Mouse (Mus musculus) fat pad, adult 2 months (tissue): Measurements from ENCODE around the gene Cog4.

Experiments
- DNase-seq: peaks from one replicate; pipeline ENCODE4 v3.0.0-alpha.2; 2011; ENCODE audit warnings: low read depth, low spot score; ENCODE audit errors: extremely low read depth

Cog4 gene

GRCm38 (mm10) chr8:110846405-110847170, at the start of gene Cog4, which contains the start of gene Sf3b3:
TSS of gene Cog4 (plus strand) at chr8:110846600.
TSS of gene Sf3b3 (minus strand) at chr8:110846787.
- no peak for DNase-seq

GRCm38 (mm10) chr8:110797086-110797485, 49.3 kb upstream of the Cog4 start:
- DNase-seq, result no peak

- no peak for DNase-seq
These were observed 43.4 kb upstream of the Cog4 start for GRCm38 (mm10) chr8:110802988-110803387.

- DNase-seq, result no peak
These were observed 42.5 kb upstream of the Cog4 start for GRCm38 (mm10) chr8:110803856-110804255.

GRCm38 (mm10) chr8:110804825-110805514, 41.4 kb upstream of the Cog4 start:
- peak; percentile 70 for DNase-seq

- no peak for DNase-seq
These were observed 40.7 kb upstream of the Cog4 start, which contains the start of gene Il34 for GRCm38 (mm10) chr8:110805669-110806068. TSS of gene Il34 (minus strand) at chr8:110805924.

- DNase-seq, result no peak
These were observed 40.3 kb upstream of the Cog4 start for GRCm38 (mm10) chr8:110806146-110806545.

GRCm38 (mm10) chr8:110808495-110809472, 37.6 kb upstream of the Cog4 start:
- no peak for DNase-seq

GRCm38 (mm10) chr8:110809831-110810230, 36.6 kb upstream of the Cog4 start:
- DNase-seq, result no peak

- no peak for DNase-seq
These were observed 35.8 kb upstream of the Cog4 start for GRCm38 (mm10) chr8:110810481-110811065.

- no peak for DNase-seq
These were observed 35.3 kb upstream of the Cog4 start for GRCm38 (mm10) chr8:110811116-110811515.

GRCm38 (mm10) chr8:110811793-110812192, 34.6 kb upstream of the Cog4 start:
- DNase-seq, result no peak

GRCm38 (mm10) chr8:110812349-110813080, 33.9 kb upstream of the Cog4 start:
- DNase-seq, result no peak

- no peak for DNase-seq
These were observed 33.2 kb upstream of the Cog4 start for GRCm38 (mm10) chr8:110813081-110813812.

- no peak for DNase-seq
These were observed 31.1 kb upstream of the Cog4 start for GRCm38 (mm10) chr8:110815308-110815707.

- no peak for DNase-seq
These were observed 29.4 kb upstream of the Cog4 start for GRCm38 (mm10) chr8:110816990-110817389.

GRCm38 (mm10) chr8:110818593-110818992, 27.8 kb upstream of the Cog4 start:
- DNase-seq, result peak; percentile 64

GRCm38 (mm10) chr8:110820257-110820656, 26.1 kb upstream of the Cog4 start:
- DNase-seq, result peak; percentile 83

GRCm38 (mm10) chr8:110821960-110822359, 24.4 kb upstream of the Cog4 start:
- DNase-seq, result no peak
